Mouse (Mus musculus) lung, embryonic 16.5 days (tissue): ENCODE data around the gene Pmpcb. TPM values are rescaled to one million over a fixed set of nuclear protein-coding genes. Genes with fewer than 3 reads are reported as not detected.
"Not testable (repeated sequence)": the region's sequence is repeated elsewhere in the genome, so short reads cannot be mapped to it uniquely, and the experiment has no call there.

Source experiments
- ATAC-seq: fragments of 200-750 bp; cut with Nextera tagmentation; 2 replicates; pipeline ENCODE4 v1.8.0; 2017; ENCODE audit warnings: low read depth, mild to moderate bottlenecking, moderate library complexity
- H3K27ac ChIP-seq: fragments of 300-500 bp; sonication (generic); 2 replicates; pipeline ENCODE4 v1.5.1; 2014; ENCODE audit warnings: mild to moderate bottlenecking, control low read depth, low read length
- H3K27me3 ChIP-seq: fragments of 300-500 bp; sonication (generic); 2 replicates; pipeline ENCODE4 v1.6.1; 2014; ENCODE audit warnings: low read depth, low read length, mixed read lengths; ENCODE audit not compliant: control insufficient read depth, insufficient read depth
- H3K36me3 ChIP-seq: fragments of 300-500 bp; sonication (generic); 2 replicates; pipeline ENCODE4 v1.6.1; 2014; ENCODE audit warnings: low read length; ENCODE audit not compliant: control insufficient read depth, insufficient read depth
- H3K4me1 ChIP-seq: fragments of 300-500 bp; sonication (generic); replicated peaks from 2 replicates; pipeline ENCODE4 v1.6.1; 2014; ENCODE audit warnings: low read length, mixed read lengths; ENCODE audit not compliant: control insufficient read depth, insufficient read depth
- H3K4me2 ChIP-seq: fragments of 300-500 bp; sonication (generic); 2 replicates; pipeline ENCODE4 v1.6.1; 2014; ENCODE audit warnings: low read depth, low read length, control low read depth
- H3K4me3 ChIP-seq: fragments of 300-500 bp; sonication (generic); 2 replicates; pipeline ENCODE4 v1.5.1; 2014; ENCODE audit warnings: mild to moderate bottlenecking, low read length, control low read depth
- H3K9ac ChIP-seq: fragments of 300-500 bp; sonication (generic); 2 replicates; pipeline ENCODE4 v1.6.1; 2014; ENCODE audit warnings: low read length, control low read depth
- H3K9me3 ChIP-seq: fragments of 300-500 bp; sonication (generic); 2 replicates; pipeline ENCODE4 v1.6.1; 2016; ENCODE audit warnings: low read length; ENCODE audit not compliant: control insufficient read depth
- WGBS: fragments of 180-500 bp; shearing (Covaris S2); extraction: QIAGEN DNeasy Blood & Tissue Kit; methylation state at CpG from one replicate; pipeline ENCODE4 v1.1.7; 2014; 5-methylcytosine and 5-hydroxymethylcytosine counted together
- polyA plus RNA-seq: library from polyadenylated mRNA; unstranded; fragments of >200 nt; fragmentation: Nextera tagmentation; extraction: Ambion mirVana; gene quantifications from 2 replicates; pipeline ENCODE4 v1.2.1, GENCODE M21; 2015

Gene Pmpcb
- polyA plus RNA-seq, 1 experiment from 2014 or later: 76.1 TPM

DNA sequence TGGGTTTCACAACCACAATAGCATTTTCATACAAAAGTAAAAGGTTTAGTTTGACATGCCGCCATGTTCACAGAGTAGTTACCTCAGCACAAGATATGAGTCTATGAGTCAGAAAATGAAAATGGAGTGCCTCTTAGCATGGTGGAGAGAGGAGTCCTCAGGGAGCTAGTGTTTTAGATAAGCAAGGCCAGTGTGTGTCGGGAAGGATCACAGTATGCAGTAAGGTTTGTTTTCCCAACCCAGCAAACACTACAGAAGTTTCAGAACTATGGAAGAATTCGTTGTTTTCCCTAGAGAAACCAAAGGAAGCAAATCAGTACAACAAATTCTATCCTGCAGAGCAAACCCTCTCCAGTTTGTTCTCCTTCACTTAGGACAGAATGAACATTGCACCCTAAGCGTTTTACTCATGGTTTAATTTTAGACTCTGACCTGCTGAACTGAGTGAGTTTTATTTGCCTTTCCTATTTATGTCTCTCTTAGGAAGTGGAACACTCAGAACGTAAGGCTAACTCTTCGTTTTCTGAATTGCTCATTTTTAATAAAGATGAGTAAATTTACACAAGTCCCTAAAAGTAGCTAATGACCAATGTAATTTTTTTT, 34.0 kb upstream of the Pmpcb start:
- Histone ChIP-seq H3K36me3 (no peaks in the 10 kb centered on the region), H3K4me3 (no peak overlapping the region), H3K4me2 (peak overlapping the region; percentile 1; the same call in 1 of the 2 replicates), H3K27me3 (no peaks in the 10 kb centered on the region), H3K9ac (no peak overlapping the region), H3K27ac (no peak overlapping the region), H3K4me1 (no peaks in the 10 kb centered on the region), H3K9me3 (no peaks in the 10 kb centered on the region)
- no peak for ATAC-seq
- WGBS: 54% methylated on average over 6 of the region's 6 CpGs

GRCm38 (mm10) chr5:21703708-21704107, 33.2 kb upstream of the Pmpcb start:
- 79% methylated on average over 3 of the region's 3 CpGs for WGBS
- no peaks in the 10 kb centered on the region for H3K4me1 ChIP-seq
- no peak overlapping the region for H3K4me2 ChIP-seq
- no peak overlapping the region for H3K9ac ChIP-seq
- no peak overlapping the region for H3K27ac ChIP-seq
- no peaks in the 10 kb centered on the region for H3K27me3 ChIP-seq
- H3K9me3 ChIP-seq: no peaks in the 10 kb centered on the region
- no peaks in the 10 kb centered on the region for H3K36me3 ChIP-seq
- ATAC-seq: no peak
- no peak overlapping the region for H3K4me3 ChIP-seq

DNA sequence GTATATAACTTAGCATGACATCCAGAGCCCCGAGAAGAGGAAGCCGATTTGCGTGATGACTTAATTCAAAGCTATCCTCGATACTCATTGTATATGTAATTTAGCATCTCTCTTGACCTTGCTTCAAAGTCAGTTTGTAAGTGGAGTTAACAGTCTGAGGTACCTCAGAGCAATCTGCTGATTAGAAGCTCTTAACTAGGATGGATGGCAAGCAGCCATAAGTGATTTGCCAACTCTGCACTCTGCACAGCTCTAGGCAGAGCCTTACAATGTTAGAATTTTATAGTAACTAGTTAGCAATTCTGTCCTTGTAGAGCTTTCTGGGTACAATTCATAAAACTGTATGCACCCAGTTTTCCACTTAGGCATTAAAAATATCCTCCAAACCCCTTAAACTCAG, 30.4 kb upstream of the Pmpcb start:
- no peak for ATAC-seq
- Histone ChIP-seq H3K4me3 (no peak overlapping the region), H3K36me3 (no peaks in the 10 kb centered on the region), H3K4me2 (no peak overlapping the region), H3K27ac (no peak overlapping the region), H3K4me1 (no peaks in the 10 kb centered on the region), H3K27me3 (no peaks in the 10 kb centered on the region), H3K9me3 (no peaks in the 10 kb centered on the region), H3K9ac (no peak overlapping the region)
- WGBS: 86% methylated on average over 4 of the region's 4 CpGs

DNA sequence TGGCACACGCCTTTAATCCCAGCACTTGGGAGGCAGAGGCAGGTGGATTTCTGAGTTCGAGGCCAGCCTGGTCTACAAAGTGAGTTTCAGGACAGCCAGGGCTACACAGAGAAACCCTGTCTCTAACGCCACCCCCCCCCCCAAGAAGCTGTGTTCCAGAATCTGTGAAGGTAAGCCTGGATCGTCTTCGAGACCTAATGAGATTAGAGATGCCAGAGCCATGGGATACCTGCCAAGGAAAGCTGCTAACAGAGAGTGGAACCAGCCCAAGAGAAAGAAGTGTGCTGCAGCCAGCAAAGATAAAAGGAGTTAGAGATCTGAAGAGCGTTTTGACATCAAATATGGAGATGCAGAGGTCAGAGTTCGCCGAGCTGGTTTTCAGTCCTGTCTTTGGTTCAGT, 28.9 kb upstream of the Pmpcb start:
- H3K4me1 ChIP-seq, ATAC-seq, H3K4me2 ChIP-seq, H3K27me3 ChIP-seq, H3K9me3 ChIP-seq, H3K9ac ChIP-seq, H3K36me3 ChIP-seq, H3K4me3 ChIP-seq, H3K27ac ChIP-seq: not testable (repeated sequence)
- WGBS: 83% methylated on average over 8 of the region's 8 CpGs

- no peaks in the 10 kb centered on the region for H3K36me3 ChIP-seq
- H3K27me3 ChIP-seq: no peaks in the 10 kb centered on the region
- H3K4me3 ChIP-seq: no peak overlapping the region
- H3K4me1 ChIP-seq: no peaks in the 10 kb centered on the region
- WGBS: 58% methylated on average over 13 of the region's 13 CpGs
- no peak overlapping the region for H3K27ac ChIP-seq
- H3K9me3 ChIP-seq: no peaks in the 10 kb centered on the region
- no peak overlapping the region for H3K9ac ChIP-seq
- no peak overlapping the region for H3K4me2 ChIP-seq
- ATAC-seq: no peak
These were observed 24.7 kb upstream of the Pmpcb start for GRCm38 (mm10) chr5:21712127-21712715.

DNA sequence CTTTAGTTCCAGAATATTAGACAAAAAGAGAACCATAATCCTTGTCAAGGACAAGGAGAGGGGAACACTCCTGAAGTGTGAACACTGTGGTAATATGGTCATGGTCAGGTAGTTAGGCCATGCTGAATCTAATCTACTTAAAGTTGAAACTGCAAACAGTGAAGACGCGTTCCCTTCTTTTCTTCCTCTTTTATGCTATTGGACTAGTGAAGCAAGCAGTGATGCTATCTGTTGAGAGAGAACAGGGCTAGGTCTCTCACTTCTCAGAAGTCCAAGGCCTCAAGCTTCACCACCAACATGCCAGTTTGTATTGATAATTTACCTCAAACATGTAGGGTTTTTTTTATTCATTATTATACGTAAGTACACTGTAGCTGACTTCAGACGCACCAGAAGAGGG, 22.5 kb upstream of the Pmpcb start:
- Histone ChIP-seq H3K4me3 (no peak overlapping the region), H3K36me3 (no peaks in the 10 kb centered on the region), H3K4me1 (no peaks in the 10 kb centered on the region), H3K9me3 (no peaks in the 10 kb centered on the region), H3K27me3 (no peaks in the 10 kb centered on the region), H3K27ac (no peak overlapping the region), H3K9ac (no peak overlapping the region), H3K4me2 (no peak overlapping the region)
- no peak for ATAC-seq
- 87% methylated on average over 4 of the region's 4 CpGs for WGBS

DNA sequence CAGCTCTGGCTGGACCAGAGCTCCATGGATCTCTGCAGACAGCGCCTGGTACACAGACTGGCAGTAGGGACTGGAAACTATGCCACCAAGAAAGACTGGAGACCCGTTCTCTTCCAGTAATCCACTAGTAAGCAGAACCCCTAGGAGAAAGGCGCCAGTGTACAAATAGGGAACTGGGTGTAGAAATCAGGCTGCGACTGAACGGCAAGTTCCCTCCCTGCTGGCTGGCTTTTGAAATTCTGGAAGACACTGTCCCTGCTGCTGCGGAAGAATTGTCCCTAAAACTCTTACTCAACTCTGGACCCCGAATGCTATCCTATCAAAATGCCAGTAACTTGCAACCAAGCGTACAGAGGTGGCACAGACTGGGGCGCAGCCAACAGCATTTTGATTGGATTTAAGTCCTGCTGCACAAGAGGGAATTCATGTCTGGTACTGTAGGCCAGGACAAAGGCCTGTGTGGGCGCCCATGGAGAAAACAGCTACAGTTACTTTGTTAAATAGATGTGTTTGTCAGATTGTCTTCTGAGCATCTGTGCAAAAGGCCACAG, 19.7 kb upstream of the Pmpcb start:
- no peaks in the 10 kb centered on the region for H3K9me3 ChIP-seq
- H3K27me3 ChIP-seq: no peaks in the 10 kb centered on the region
- no peak for ATAC-seq
- H3K4me1 ChIP-seq: no peaks in the 10 kb centered on the region
- no peaks in the 10 kb centered on the region for H3K36me3 ChIP-seq
- 82% methylated on average over 10 of the region's 10 CpGs for WGBS
- H3K9ac ChIP-seq: no peak overlapping the region
- H3K4me3 ChIP-seq: no peak overlapping the region
- H3K27ac ChIP-seq: no peak overlapping the region
- no peak overlapping the region for H3K4me2 ChIP-seq

GRCm38 (mm10) chr5:21718546-21718945, 18.4 kb upstream of the Pmpcb start:
- Histone ChIP-seq H3K27ac (no peak overlapping the region), H3K4me3 (no peak overlapping the region), H3K4me1 (no peaks in the 10 kb centered on the region), H3K27me3 (no peaks in the 10 kb centered on the region), H3K9ac (no peak overlapping the region), H3K36me3 (no peaks in the 10 kb centered on the region), H3K4me2 (no peak overlapping the region), H3K9me3 (no peaks in the 10 kb centered on the region)
- 80% methylated on average over 5 of the region's 5 CpGs for WGBS
- no peak for ATAC-seq

DNA sequence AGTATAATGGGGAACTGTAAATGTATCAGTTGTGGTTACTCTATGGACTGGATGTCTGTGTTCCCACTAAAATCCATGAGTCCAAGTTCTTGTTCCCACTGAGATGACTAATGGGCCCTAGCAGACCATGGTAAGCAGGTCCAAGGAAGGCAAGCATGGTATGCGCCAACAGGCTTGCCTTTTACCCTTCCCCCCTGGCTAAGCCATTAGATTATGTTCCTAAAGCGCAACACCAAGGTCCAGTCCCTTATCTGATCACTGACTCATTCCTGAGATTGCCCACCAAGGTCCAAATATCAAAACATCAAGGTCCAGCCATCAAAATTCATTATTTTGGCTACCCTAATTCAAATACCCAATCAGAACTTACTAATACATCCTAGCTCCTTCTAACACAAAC, 17.7 kb upstream of the Pmpcb start:
- Histone ChIP-seq H3K4me2 (no peak overlapping the region), H3K9me3 (no peaks in the 10 kb centered on the region), H3K36me3 (no peaks in the 10 kb centered on the region), H3K4me3 (no peak overlapping the region), H3K9ac (no peak overlapping the region), H3K27ac (no peak overlapping the region), H3K27me3 (no peaks in the 10 kb centered on the region), H3K4me1 (no peaks in the 10 kb centered on the region)
- ATAC-seq: no peak
- WGBS: 98% methylated on average over 2 of the region's 2 CpGs
